In genomic region chr13:55443799-55444285, GRCm38 (mm10) we compare ENCODE assay signal across 8 mouse cellular contexts. TPM values are rescaled to one million over a fixed set of nuclear protein-coding genes. Genes with fewer than 3 reads are reported as not detected.
DNase-seq lines count a peak whose midpoint lies in the region; ATAC-seq and TF ChIP-seq lines count a peak whose summit lies in the region.

No protein-coding gene starts in this region.

- peak; percentile 6 for DNase-seq in gastrocnemius, adult 2 months
- no peak for DNase-seq in gastrocnemius, postnatal 25 days
- DNase-seq in forebrain, embryonic 14.5 days (ENCODE audit: low spot score): no peak
- no peak for DNase-seq in embryo, embryonic 10 days (ENCODE audit: low spot score)
- DNase-seq in testis, postnatal 14 days (ENCODE audit: low spot score): no peak
- DNase-seq in thymus, postnatal 25 days: no peak

- peaks cover 11% of the 10 kb centered on the region for H3K4me1 ChIP-seq in forebrain, embryonic 14.5 days (ENCODE audit: control insufficient read depth, insufficient read depth, low read length)
- H3K4me1 ChIP-seq in liver, embryonic 16.5 days (ENCODE audit: control insufficient read depth, low read depth, low read length): peaks cover 41% of the 10 kb centered on the region

- no peaks in the 10 kb centered on the region for H3K9me3 ChIP-seq in forebrain, embryonic 14.5 days (replicated peaks; ENCODE audit: control insufficient read depth, low read length)
- H3K9me3 ChIP-seq in liver, embryonic 16.5 days (replicated peaks; ENCODE audit: control insufficient read depth, low read length): no peaks in the 10 kb centered on the region

- H3K4me3 ChIP-seq in gastrocnemius, adult 2 months: peak overlapping the region; percentile 98
- peak overlapping the region; percentile 34 for H3K4me3 ChIP-seq in C2C12 (ENCODE audit: insufficient read depth, poor library complexity, severe bottlenecking)
- peak overlapping the region; percentile 86 for H3K4me3 ChIP-seq in forebrain, embryonic 14.5 days (ENCODE audit: low read depth, low read length)
- peak overlapping the region; percentile 84 for H3K4me3 ChIP-seq in liver, embryonic 16.5 days (ENCODE audit: low read depth, low read length)

- H3K9ac ChIP-seq in forebrain, embryonic 14.5 days (ENCODE audit: low read length): peak overlapping the region; percentile 72; the same call in 1 of the 2 replicates
- peak overlapping the region; percentile 66; the same call in 1 of the 2 replicates for H3K9ac ChIP-seq in liver, embryonic 16.5 days (ENCODE audit: low read depth, low read length)

- intact Hi-C loops in gastrocnemius, adult 2 months (cut with DNase I): loop anchor here (2.0 kb wide), 1 partner anchor 25 kb away; no protein-coding TSS in a partner anchor

- no peak for ATAC-seq in forebrain, embryonic 14.5 days
- ATAC-seq in liver, embryonic 16.5 days (ENCODE audit: low read depth): no peak

- H3K4me2 ChIP-seq in forebrain, embryonic 14.5 days (ENCODE audit: low read length): peak overlapping the region; percentile 68
- H3K4me2 ChIP-seq in liver, embryonic 16.5 days (ENCODE audit: low read depth, low read length): peak overlapping the region; percentile 89

- no peak for TF ChIP-seq CTCF in gastrocnemius, adult 2 months (IDR thresholded peaks at IDR 0.05)
- TF ChIP-seq CTCF in C2C12 (IDR thresholded peaks at IDR 0.05; ENCODE audit: control insufficient read depth, insufficient read depth, insufficient read length): no peak

- peaks cover under 1% of the 10 kb centered on the region for H3K36me3 ChIP-seq in C2C12 (ENCODE audit: control insufficient read depth, insufficient read depth)
- no peaks in the 10 kb centered on the region for H3K36me3 ChIP-seq in forebrain, embryonic 14.5 days (ENCODE audit: control insufficient read depth, insufficient read depth, low read length)
- H3K36me3 ChIP-seq in liver, embryonic 16.5 days (ENCODE audit: control insufficient read depth, insufficient read depth): no peaks in the 10 kb centered on the region

- H3K27me3 ChIP-seq in C2C12 (ENCODE audit: control insufficient read depth, insufficient read depth, insufficient read length): no peaks in the 10 kb centered on the region
- H3K27me3 ChIP-seq in forebrain, embryonic 14.5 days (replicated peaks; ENCODE audit: control insufficient read depth, insufficient read depth, low read length): no peaks in the 10 kb centered on the region
- H3K27me3 ChIP-seq in liver, embryonic 16.5 days (ENCODE audit: control insufficient read depth, insufficient read depth, low read depth, low read length): no peaks in the 10 kb centered on the region

- H3K27ac ChIP-seq in gastrocnemius, adult 2 months: peak overlapping the region; percentile 95
- no peak overlapping the region for H3K27ac ChIP-seq in forebrain, embryonic 14.5 days (ENCODE audit: low read depth, low read length)
- peak overlapping the region; percentile 97; the same call in 1 of the 2 replicates for H3K27ac ChIP-seq in liver, embryonic 16.5 days (ENCODE audit: low read length)

- no peak overlapping the region for H3ac ChIP-seq in C2C12 (ENCODE audit: control insufficient read depth, insufficient read length, low read depth)

- WGBS in forebrain, embryonic 14.5 days: 37% methylated on average over 9 of the region's 9 CpGs
- 31% methylated on average over 9 of the region's 9 CpGs for WGBS in liver, embryonic 16.5 days (ENCODE audit: insufficient replicate concordance)

- peaks cover 33% of the 10 kb centered on the region for H3K79me3 ChIP-seq in C2C12 (ENCODE audit: low read depth)

- H3K79me2 ChIP-seq in C2C12 (ENCODE audit: control insufficient read depth, insufficient read depth): peaks cover 36% of the 10 kb centered on the region

TF ChIP-seq in C2C12, 6 proteins besides CTCF, POLR2A, EP300 and RAD21:
- TF ChIP-seq CEBPB (IDR thresholded peaks at IDR 0.05; ENCODE audit: low read depth) (no peak), MAX (IDR thresholded peaks at IDR 0.05) (no peak), USF1 (IDR thresholded peaks at IDR 0.05; ENCODE audit: low read depth) (no peak), MYOG (IDR thresholded peaks at IDR 0.05; ENCODE audit: control insufficient read depth, extremely low read depth, insufficient read length) (no peak), MYOD1 (IDR thresholded peaks at IDR 0.05; ENCODE audit: control insufficient read depth, insufficient read length, low read depth) (no peak), FOSL1 (IDR thresholded peaks at IDR 0.05; ENCODE audit: insufficient read depth, low read length, poor library complexity, severe bottlenecking) (no peak)

RNA-seq across cellular contexts. Expression of gene Grk6, which starts 1.0 kb away (rescaled TPM):
- total RNA-seq in gastrocnemius, adult 2 months (2021): 1 to 10 TPM; 9.6 to 10.0 TPM
- total RNA-seq in gastrocnemius, postnatal 25 days (2021): 10 to 100 TPM in 1 of 2 experiments, 1 to 10 TPM in 1; 9.3 to 10.2 TPM
- polyA plus RNA-seq in C2C12 (2012; fragmentation: generic; extraction: Trizol): 81.9 TPM
- polyA plus RNA-seq in forebrain, embryonic 14.5 days (2014; fragmentation: Nextera tagmentation; extraction: Ambion mirVana): 25.0 and 28.9 TPM in 2 replicates
- 10.4 and 12.1 TPM in 2 replicates for polyA plus RNA-seq in liver, embryonic 16.5 days (2015; fragmentation: Nextera tagmentation; extraction: Ambion mirVana)

RNA-seq across cellular contexts. Expression of gene F12, which starts 17.2 kb away (rescaled TPM):
- total RNA-seq in gastrocnemius, adult 2 months (2021): not detected
- total RNA-seq in gastrocnemius, postnatal 25 days (2021): not detected
- not detected for polyA plus RNA-seq in C2C12 (2012; fragmentation: generic; extraction: Trizol)
- not detected in 2 replicates for polyA plus RNA-seq in forebrain, embryonic 14.5 days (2014; fragmentation: Nextera tagmentation; extraction: Ambion mirVana)
- 147 and 184 TPM in 2 replicates for polyA plus RNA-seq in liver, embryonic 16.5 days (2015; fragmentation: Nextera tagmentation; extraction: Ambion mirVana)

RNA-seq across cellular contexts. Expression of gene Prr7, which starts 20.2 kb away (rescaled TPM):
- total RNA-seq in gastrocnemius, adult 2 months (2021): under 1 TPM; 0.18 to 0.22 TPM
- under 1 TPM; 0.51 to 0.79 TPM for total RNA-seq in gastrocnemius, postnatal 25 days (2021)
- polyA plus RNA-seq in C2C12 (2012; fragmentation: generic; extraction: Trizol): 10.8 TPM
- polyA plus RNA-seq in forebrain, embryonic 14.5 days (2014; fragmentation: Nextera tagmentation; extraction: Ambion mirVana): 6.7 and 7.4 TPM in 2 replicates
- polyA plus RNA-seq in liver, embryonic 16.5 days (2015; fragmentation: Nextera tagmentation; extraction: Ambion mirVana): not detected in 2 replicates

RNA-seq across cellular contexts. Expression of gene Pfn3, which starts 28.8 kb away (rescaled TPM):
- total RNA-seq in gastrocnemius, adult 2 months (2021): not detected
- total RNA-seq in gastrocnemius, postnatal 25 days (2021): not detected
- not detected for polyA plus RNA-seq in C2C12 (2012; fragmentation: generic; extraction: Trizol)
- 0.71 and 1.0 TPM in 2 replicates for polyA plus RNA-seq in forebrain, embryonic 14.5 days (2014; fragmentation: Nextera tagmentation; extraction: Ambion mirVana)
- not detected in 2 replicates for polyA plus RNA-seq in liver, embryonic 16.5 days (2015; fragmentation: Nextera tagmentation; extraction: Ambion mirVana)

RNA-seq across cellular contexts. Expression of gene Dbn1, which starts 44.1 kb away (rescaled TPM):
- total RNA-seq in gastrocnemius, adult 2 months (2021): 1 to 10 TPM; 4.9 to 7.7 TPM
- 10 to 100 TPM; 10.3 to 16.1 TPM for total RNA-seq in gastrocnemius, postnatal 25 days (2021)
- 87.7 TPM for polyA plus RNA-seq in C2C12 (2012; fragmentation: generic; extraction: Trizol)
- 396 and 523 TPM in 2 replicates for polyA plus RNA-seq in forebrain, embryonic 14.5 days (2014; fragmentation: Nextera tagmentation; extraction: Ambion mirVana)
- 6.1 and 7.7 TPM in 2 replicates for polyA plus RNA-seq in liver, embryonic 16.5 days (2015; fragmentation: Nextera tagmentation; extraction: Ambion mirVana)

Comparison
In these comparisons a context has a peak if more than half of its experiments do, and no peak if none do; other contexts are left out.
1. H3K4me3 ChIP-seq: peak in every context shown above with its lines; median percentile 98 in gastrocnemius, adult 2 months; 86 in forebrain, embryonic 14.5 days; 84 in liver, embryonic 16.5 days; 34 in C2C12.
2. RNA of gene F12, which starts 17.2 kb away (polyA plus RNA-seq): 147 to 184 TPM in liver, embryonic 16.5 days; not detected in forebrain, embryonic 14.5 days and not detected in C2C12 (single experiment); every median in the first group is over 100 times any median in the second.